Comparison of ENCODE assay signal across 8 mouse cellular contexts in the genomic region with DNA sequence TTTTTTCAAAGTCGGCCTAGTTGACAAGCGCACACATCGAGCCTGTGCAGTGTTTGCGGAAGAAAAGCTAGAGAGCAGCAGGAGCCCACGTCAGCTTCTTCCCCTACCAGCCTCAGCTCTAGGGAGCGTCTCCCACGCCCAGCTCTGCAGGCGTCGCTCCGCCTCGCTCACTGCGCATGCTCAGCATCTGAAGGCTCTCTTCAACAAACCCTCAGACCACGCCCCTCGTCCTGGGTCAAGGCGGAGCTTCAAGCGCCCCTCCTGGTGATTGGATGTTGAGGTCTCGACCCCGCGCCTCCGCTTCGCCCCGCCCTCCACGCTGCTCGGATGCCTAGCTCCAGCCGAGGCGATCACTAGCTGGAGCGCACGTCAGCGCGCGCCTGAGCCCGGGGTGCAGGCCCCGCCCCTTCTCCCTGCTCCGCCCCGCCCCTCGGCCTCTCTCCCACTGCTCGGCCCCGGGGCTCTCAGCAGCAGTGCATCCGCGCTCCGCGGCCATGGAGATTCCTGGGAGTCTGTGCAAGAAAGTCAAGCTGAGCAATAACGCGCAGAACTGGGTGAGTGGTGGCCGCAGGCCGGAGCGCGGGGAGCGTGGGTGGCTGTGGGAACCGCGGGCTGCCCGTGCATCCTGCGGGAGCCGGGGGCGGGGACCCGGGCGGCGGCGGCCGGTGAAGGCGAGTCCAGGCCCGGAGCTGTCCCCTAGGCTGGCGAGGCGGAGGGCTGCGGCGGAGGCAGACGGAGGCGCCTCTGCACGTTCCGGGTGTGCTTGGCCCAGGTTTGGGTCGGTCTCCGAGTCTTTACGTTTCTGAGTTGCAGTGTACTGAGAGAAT. TPM values are rescaled to one million over a fixed set of nuclear protein-coding genes. Genes with fewer than 3 reads are reported as not detected.
DNase-seq lines count a peak whose midpoint lies in the region; ATAC-seq lines count a peak whose summit lies in the region.

Gene Papss1 (plus strand): TSS at position 339 of the 827 bp plus-strand sequence.

- ATAC-seq in hindbrain, embryonic 14.5 days (ENCODE audit: low FRiP score), result peak; percentile 99

- peak within 1 kb of the TSS; percentile 66 for H3K4me2 ChIP-seq in hindbrain, embryonic 14.5 days (replicated peaks)

- H3K9me3 ChIP-seq in hindbrain, embryonic 14.5 days (ENCODE audit: control insufficient read depth, low read length), result no peaks in the 10 kb centered on the region

- peaks cover 23% of the 10 kb centered on the region for H3K4me1 ChIP-seq in hindbrain, embryonic 14.5 days (replicated peaks; ENCODE audit: control insufficient read depth, insufficient read depth, low read length)

- H3K4me3 ChIP-seq in hindbrain, embryonic 14.5 days (replicated peaks; ENCODE audit: low read length), result peak within 1 kb of the TSS; percentile 85

- H3K27me3 ChIP-seq in hindbrain, embryonic 14.5 days (ENCODE audit: control insufficient read depth, insufficient read depth, low read length), result no peaks in the 10 kb centered on the region

- H3K36me3 ChIP-seq in hindbrain, embryonic 14.5 days (replicated peaks; ENCODE audit: control insufficient read depth, insufficient read depth), result no peaks in the 10 kb centered on the region; the same call in 1 of the 2 replicates

- under 1% methylated on average over 72 of the region's 73 CpGs for WGBS in hindbrain, embryonic 14.5 days

- H3K27ac ChIP-seq in hindbrain, embryonic 14.5 days, result peak within 1 kb of the TSS; percentile 95

- peak within 1 kb of the TSS; percentile 82 for H3K9ac ChIP-seq in hindbrain, embryonic 14.5 days

- DNase-seq in R1 (ENCODE audit: low read depth, low spot score), result peak; percentile 99
- peak; percentile 99 to 100 for DNase-seq in cerebellum, postnatal 25 days
- peak; percentile 99 to 100 for DNase-seq in frontal cortex, postnatal 25 days (ENCODE audit: low spot score in 2 of 2)
- peak; percentile 100 for DNase-seq in hindbrain, embryonic 14.5 days (ENCODE audit: low spot score)
- DNase-seq in layer of hippocampus, postnatal 36 days, result peak; percentile 100
- DNase-seq in lung, postnatal 36 days, result peak; percentile 100
- DNase-seq in retina, postnatal 1 day, result peak; percentile 100
- DNase-seq in urinary bladder, adult 18-20 months (ENCODE audit: low spot score in 2 of 2), result peak; percentile 99 to 100

RNA-seq across cellular contexts. Expression of gene Papss1, which starts in this region (rescaled TPM):
- polyA plus RNA-seq in hindbrain, embryonic 14.5 days (2014; fragmentation: Nextera tagmentation; extraction: Ambion mirVana), result 130 and 145 TPM in 2 replicates
- total RNA-seq in layer of hippocampus, postnatal 36 days (2021), result 10 to 100 TPM; 72.0 to 74.3 TPM

Comparison
In these comparisons a context has a peak if more than half of its experiments do, and no peak if none do; other contexts are left out.
1. Peak in every context shown above with its lines: DNase-seq, ATAC-seq, H3K4me3 ChIP-seq and H3K27ac ChIP-seq.